Mouse (Mus musculus): ENCODE measurements around the gene Slc24a4.

The Slc24a4 gene

DNA sequence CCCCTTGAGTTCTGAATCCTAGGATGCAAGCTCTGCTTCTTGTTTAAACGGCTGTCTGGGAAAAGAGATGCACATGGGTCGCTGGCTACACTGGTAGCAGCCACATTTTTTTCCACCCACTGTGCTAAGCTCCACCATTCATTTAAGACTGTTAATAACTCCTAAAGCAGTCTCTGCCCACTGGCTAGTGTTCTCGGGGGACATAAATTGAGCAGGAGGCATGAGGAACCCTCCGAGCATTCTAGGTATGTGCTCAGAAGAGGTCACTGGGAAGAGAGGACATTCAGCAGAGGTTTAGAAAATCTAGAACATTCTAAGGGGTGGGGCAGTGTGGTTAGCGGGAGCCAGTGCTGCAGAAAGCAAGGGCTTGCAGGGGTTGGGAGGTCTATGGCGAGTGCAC lies 156.8 kb downstream of the Slc24a4 start:
- DNase-seq (ENCODE audit: low spot score): no peak

DNA sequence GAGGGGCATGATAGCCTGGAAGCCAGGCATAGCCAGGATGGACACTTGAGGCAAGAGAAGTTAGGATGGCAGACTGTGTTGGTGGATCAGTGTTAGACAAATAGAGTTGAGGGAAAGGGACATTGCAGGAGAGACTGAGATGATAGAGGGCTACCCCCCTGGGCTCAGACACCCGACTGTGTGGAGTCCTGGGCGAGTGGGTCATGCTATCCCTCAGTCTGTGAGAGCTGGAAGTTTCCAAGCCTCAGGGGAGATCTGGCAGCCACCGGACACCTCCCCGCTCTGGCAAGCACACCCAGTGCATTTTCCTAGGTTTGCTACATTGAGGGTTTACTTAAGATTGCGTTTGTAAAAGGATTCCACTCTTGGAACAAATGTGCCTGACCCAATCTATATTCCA lies 157.2 kb downstream of the Slc24a4 start:
- no peak for DNase-seq (ENCODE audit: low spot score)

DNA sequence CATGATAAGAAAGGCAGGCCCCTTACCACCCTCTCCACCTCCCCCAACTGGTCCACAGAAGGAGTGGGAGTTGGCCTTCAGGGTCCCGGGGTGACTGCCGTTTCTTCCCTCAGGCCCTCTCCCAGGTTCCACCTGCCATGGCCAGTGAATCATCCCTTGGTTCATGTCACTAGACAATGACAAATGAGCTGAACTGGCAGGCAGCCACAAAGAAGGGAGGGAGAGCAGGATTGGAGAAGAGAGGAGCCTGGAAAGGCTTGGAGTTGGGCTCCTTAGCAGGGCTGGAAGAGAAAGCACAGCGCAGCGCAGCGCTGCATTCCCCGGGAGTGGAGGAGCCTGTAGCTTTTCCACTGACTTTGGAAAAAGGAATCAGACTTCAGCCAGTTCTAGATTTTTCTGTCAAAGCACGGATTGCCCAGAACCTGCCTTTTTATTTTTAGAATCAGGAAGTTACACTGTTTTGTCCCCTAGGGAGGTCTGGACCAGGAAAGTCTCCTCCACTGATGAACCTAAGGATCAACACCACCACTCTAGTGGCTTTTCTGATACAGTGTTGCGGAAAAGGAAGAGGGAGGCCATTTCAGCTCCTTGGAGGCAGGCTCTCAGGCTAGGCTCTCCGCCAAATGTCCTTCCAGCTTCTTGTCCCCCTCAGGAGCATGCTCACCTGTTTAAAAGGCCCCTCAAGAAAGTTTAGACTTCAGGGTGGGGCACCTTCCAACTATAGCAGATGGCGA lies 158.3 kb downstream of the Slc24a4 start:
- DNase-seq (ENCODE audit: low spot score): peak; percentile 37

DNA sequence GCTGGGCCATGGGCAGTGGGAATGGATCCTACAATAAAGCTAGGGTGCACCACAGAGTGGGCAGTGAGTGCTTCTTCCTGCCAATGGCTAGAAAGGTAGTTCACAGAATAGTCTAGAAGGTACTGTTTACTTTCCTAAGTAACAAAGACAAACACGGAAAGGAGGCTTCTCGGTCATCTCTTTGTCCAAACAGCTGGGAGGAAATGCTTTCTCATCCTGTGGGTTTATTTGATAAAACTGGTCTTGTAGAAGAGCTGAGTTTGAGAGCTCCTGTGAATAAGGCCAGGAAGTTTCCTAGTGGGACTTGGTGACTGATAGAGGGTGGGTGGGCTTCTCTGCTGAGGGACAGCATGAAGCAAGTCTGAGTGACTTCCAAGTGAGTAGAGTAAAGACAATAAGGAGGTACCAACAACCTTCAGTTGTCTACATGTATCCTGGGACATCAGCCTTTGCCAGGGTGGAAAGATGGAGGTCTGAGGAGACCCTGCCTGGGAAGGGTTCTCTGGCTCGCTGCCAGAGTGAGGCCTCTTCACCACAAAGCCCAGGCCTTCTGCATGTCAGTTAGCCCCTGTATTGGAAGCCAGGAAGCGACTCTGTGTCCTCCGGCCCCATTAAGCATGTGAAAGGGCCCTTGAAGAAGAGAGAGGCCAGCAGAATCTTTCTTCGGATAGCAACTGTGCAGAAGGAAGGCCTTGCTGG lies 159.5 kb downstream of the Slc24a4 start:
- no peak for DNase-seq (ENCODE audit: low spot score)

- DNase-seq (ENCODE audit: low spot score): no peak
Observed at GRCm38 (mm10) chr12:102288846-102289245, 160.3 kb downstream of the Slc24a4 start.

DNA sequence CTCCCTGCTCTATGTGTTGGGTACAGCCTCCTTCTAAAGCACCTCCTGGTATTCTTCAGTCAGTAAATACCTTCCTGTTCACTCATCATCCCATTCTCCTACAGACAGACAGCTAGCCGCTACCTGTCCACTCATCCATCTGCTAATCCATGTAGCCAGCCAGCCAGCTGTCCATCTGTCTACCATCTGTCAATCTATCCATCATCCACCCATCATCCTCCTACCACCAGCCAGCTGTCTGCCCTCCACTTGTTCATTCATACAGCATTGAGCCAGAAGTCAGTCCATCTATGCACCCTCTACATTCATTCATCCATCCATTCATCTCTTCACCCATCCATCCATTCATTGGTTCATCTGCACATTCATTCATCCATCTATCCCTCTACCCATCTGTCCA lies 161.0 kb downstream of the Slc24a4 start:
- no peak for DNase-seq (ENCODE audit: low spot score)

DNA sequence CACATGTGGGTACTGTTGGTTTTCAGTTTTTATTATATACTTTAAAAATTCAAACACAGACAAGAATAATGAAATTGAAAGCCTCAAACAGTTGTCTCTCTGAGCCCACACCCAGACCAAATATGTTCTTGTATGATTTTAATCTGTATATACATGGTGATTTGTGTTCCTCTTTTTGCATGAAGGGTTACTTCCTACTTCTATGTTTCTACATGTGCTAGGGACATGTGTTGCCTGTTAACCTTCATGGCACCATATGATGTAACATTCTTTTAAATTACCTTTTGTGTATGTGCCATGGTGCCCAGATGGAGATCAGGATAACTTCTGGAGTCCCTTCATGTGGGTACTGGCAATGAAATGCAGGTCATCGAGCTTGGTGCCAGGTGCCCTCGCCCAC lies 162.1 kb downstream of the Slc24a4 start:
- no peak for DNase-seq (ENCODE audit: low spot score)

DNA sequence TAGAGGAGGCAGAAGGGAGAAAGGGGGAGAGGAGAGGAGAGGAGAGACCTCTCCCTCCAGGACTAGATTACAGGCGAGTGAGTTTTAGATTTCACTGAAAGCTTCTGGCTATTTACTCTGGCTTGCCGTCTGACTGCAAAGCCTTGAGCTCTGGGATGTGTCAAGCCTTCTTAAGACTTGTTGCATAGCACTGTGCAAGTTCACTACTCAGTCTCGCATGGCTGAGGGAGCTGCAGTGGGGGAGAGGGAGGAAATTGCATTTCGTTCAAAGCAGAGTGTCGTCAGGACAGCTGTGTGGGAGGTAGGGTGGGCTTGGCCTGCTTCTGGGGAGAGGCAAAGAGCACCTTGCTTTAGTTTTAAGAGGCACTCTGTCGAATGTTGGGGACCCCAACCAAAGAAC lies 163.2 kb downstream of the Slc24a4 start:
- no peak for DNase-seq (ENCODE audit: low spot score)

DNA sequence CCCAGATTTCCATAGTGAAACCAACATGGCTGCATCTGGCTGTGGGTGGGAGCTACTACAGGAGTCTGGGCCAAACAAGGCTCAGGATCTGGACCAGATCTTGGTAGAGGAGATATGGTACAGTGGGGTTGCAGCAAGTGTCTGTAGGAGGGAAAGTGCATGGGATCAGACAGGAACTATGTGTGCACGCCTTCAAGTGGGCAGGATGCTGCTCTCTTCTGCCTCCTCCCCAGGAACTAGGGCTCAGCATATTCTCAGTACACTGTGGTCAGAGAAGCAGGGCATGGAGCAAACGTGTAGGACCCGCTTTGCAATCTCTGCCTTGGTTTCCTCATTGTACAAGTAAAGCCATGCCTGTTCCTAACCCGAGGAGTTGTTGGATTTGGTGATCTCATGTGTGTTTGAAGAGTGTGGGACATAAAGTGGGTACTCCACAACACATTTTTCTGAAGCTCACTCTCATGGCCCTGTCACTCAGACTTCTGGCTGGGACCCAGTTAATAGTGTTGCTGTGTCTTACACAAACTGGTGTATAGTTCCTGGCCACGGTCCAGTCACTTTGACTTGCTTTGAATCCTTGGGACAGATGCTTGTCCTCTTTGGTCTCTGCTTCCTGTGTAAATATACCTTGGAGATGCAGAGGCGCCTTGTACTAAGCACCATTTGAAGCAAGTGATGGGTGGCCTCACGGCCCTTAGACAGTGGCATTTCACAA lies 164.1 kb downstream of the Slc24a4 start:
- no peak for DNase-seq (ENCODE audit: low spot score)

- DNase-seq (ENCODE audit: low spot score): no peak
Observed at GRCm38 (mm10) chr12:102294634-102295033, 166.1 kb downstream of the Slc24a4 start.

GRCm38 (mm10) chr12:102295230-102295629 lies 166.7 kb downstream of the Slc24a4 start:
- no peak for DNase-seq (ENCODE audit: low spot score)

DNA sequence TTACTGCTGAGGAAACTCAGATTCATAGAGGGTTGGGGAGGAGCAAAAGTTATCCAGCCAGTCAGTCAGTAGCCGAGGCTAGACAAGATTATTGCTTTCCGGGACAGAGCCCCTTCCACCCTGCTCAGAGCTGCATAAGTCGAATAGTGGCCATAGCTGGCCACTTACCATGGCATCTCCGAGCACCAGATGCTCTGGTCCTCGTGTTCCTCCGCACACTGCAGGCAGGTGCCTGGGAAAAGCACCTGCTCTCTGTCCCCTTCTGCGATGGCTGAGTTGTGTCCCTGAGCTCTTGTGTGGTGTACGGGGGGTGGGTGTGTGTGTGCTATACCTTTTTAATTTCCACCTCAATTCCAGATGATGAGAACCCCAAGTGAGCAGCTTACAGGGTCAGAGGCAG lies 167.1 kb downstream of the Slc24a4 start:
- DNase-seq (ENCODE audit: low spot score): no peak

- no peak for DNase-seq (ENCODE audit: low spot score)
Observed at GRCm38 (mm10) chr12:102296361-102296760, 167.8 kb downstream of the Slc24a4 start.

DNA sequence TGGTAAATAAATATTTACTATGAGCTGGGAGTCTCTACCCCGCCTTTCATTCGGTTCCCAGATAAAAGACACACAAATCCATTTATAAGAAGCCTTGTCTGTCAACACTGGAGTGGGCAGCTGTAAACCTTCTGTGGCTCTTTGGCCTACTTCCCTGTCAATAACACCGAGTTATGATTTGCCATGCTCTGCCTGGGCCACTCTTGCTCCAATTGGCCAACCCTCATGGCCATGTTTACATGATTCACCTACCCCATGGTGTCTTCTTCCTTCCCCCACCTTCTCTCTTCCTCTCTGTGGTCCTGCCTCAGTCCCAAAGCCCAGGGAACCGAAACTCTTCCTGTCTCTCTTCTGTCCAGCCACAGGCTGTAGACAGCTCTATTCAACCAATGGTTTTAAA lies 168.4 kb downstream of the Slc24a4 start:
- DNase-seq (ENCODE audit: low spot score): no peak

DNA sequence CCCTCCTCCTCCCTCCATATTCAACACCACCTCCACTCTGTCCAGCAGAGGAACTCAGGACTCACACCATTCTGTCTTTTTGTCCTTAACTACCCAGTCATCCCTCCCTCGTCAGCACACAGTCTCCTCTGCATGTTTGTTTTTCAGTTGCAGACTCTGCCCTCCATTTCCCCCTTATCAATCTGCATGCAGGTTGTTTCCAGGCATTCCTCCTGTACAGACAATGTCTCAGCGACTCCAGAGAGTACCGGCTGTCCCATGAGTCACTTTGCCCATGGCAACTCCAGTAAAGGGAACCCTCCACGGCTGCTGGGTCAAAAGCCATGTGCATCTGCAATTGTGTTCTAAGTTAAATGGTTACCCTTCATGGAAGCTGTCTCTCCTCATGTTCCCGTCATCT lies 170.7 kb downstream of the Slc24a4 start:
- no peak for DNase-seq (ENCODE audit: low spot score)

DNA sequence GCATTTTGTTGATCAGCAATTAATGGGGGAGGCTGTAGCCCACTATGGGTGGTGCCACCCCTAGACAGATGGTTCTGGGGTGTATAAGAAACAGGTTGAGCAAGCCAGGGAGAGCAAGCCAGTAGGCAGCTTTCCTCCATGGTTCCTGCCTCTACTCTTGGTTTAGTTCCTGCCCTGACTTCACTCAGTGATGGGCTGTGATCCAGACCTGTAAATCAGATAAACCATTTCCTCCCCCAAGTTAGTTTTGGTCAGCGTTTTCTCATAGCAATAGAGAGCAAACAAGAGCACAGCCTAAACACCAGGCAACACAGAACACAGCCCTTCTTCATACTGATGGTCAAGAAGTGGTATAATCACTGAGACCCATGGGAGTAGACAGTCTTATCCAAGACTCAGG lies 173.1 kb downstream of the Slc24a4 start:
- DNase-seq (ENCODE audit: low spot score): no peak

- no peak for DNase-seq (ENCODE audit: low spot score)
Observed at GRCm38 (mm10) chr12:102302322-102302721, 173.8 kb downstream of the Slc24a4 start.

DNA sequence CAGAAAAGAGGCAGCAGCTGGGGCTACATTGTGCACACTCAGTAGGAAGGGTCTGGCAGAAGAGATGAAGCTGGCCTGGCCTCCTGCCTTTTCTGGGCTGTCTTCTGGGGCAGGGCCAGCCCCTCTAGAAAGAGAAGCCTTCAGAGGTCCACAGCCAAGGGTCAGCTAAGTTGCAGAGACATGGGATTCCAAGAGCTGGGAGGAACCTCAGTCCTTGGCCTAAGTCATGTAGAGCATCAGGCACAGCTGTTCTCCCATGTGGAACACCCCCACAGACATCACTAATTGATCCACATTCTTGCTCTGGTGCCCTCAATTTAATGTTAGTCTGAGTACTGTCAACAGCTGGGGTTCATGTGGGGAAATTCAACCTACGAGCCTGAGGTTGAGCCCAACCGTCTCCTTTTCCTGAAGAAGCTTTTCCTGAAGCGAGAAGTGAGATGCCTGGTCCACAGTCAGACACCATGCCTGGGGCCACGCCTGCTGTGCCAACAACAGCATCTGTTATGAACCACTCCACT lies 174.4 kb downstream of the Slc24a4 start:
- no peak for DNase-seq (ENCODE audit: low spot score)

DNA sequence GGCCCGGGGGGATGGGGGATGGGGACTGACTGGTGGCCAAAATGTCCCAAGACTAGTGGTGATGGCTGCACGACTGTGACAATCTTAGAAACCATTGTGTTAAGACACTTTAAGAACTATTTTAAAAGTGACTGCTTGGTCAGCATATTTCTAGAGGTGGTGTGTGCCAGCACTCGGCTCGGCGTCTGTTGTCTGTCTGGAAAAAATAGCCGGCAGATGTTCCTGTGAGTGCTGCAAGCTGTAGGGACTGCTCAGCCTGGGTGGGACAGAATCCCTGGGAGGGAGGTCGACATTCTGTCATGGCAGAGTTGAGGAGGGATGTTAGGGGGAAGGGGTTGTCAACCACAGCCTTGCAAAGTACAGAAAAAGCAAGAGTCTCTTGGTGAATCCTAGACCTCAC lies 175.3 kb downstream of the Slc24a4 start:
- no peak for DNase-seq (ENCODE audit: low spot score)

DNA sequence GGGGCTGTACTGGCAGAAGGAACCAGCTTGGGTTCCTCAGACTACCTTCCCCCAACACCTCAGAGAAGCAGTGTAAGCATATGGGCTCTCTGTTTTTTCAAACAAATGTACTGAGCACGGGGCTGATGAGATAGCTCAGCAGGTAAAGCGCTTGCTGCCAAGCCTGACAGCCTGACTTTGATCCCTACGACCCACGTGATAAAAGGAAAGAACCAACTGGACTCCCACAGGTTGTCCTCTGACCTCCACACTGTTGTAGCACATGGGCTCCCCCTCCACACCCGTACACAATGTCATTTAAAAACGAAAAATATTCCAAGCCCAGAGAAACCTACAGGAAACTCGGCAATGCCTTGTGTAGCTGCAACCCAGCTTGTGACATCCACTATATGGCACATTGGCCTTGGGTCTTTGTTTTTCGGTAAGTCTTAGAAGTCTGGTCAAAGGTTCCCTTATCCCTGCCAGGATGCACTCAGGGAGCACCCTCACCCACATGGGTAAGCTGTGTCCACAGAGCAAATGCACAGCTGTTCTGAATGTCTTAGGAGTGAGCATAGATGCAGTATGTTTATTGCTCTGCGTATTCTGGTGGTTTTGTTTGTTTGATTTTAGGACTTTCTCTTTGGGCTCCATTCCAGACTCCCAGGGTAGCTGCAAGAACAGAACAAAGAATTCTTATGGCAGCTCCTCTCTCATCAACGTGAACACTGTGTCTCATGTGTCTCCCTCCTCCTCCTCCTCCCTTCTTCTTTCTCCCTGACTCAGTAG lies 176.7 kb downstream of the Slc24a4 start:
- DNase-seq (ENCODE audit: low spot score): no peak

GRCm38 (mm10) chr12:102308001-102308456 lies 179.5 kb downstream of the Slc24a4 start:
- no peak for DNase-seq (ENCODE audit: low spot score)

DNA sequence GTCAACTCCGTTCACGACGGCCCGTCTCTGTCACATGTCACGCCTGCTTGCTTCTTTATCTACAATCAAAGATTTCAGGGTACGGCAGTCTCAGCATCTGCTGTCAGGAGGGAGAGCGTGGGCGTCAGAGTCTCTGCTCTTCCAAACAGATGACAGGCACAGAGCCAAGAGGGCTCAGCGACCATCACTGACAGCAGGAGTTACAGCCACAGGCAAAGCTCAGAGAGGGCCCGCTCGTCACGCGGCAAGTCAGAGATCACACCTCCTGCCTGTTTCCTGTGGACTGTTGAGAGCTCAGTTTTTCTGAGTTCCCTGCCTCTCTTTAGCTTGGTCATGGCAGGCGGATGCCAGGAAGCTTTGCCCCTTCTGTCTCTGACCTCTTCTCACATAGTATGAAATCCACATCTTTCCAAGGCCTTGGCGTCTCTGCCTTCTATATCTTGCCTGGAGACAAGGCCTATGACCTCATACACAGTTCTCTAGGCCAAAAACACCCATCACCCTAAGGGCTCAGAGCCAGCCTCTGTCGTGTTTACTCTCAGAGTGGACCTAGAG lies 180.0 kb downstream of the Slc24a4 start:
- no peak for DNase-seq (ENCODE audit: low spot score)

Data from ovary, postnatal 10 days (tissue).